Mouse (Mus musculus): Measurements from ENCODE around the gene Hist1h3a. TPM values are rescaled to one million over a fixed set of nuclear protein-coding genes. Genes with fewer than 3 reads are reported as not detected.
"Not testable (repeated sequence)": the region's sequence is repeated elsewhere in the genome, so short reads cannot be mapped to it uniquely, and the experiment has no call there.

Hist1h3a gene
- polyA plus RNA-seq (2015; fragmentation: Nextera tagmentation; extraction: Ambion mirVana): 4.2 and 5.5 TPM in 2 replicates

DNA sequence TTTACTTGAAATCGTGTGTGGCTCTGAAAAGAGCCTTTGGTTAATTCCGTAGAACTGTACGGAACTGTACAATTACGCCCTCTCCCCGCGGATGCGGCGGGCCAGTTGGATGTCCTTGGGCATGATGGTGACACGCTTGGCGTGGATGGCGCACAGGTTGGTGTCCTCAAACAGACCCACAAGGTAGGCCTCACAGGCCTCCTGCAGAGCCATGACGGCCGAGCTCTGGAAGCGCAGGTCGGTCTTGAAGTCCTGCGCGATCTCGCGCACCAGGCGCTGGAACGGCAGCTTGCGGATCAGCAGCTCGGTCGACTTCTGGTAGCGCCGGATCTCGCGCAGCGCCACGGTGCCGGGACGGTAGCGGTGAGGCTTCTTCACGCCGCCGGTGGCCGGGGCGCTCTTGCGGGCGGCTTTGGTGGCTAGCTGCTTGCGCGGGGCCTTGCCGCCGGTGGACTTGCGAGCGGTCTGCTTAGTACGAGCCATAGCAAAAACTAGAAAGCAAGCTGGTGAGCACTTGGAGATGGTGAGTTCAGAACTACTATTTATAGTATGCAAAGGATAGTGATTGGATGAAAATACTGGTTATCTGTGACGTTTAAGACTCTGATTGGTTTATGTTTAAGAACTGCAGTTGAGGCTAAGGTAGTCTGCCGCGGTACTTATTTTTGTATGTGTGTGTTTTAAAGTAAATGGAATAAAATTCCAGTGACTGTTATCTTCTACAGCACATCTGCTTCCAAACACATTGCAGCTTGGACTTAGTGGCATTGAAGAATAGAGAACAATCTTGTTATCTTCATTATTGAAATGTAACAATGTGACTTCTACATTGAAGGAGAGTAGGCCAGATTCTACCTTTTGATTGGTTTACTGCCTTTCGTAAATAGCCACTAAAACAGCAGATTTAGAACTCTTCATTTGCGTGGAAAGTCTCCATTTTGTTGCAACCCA lies at the start of gene Hist1h3a:
Gene Hist1h3a, minus strand, starts transcription at position 516 of the 951 bp plus-strand sequence.
- Histone ChIP-seq H3K4me3 (ENCODE audit: low read length) (peak within 1 kb of the TSS; percentile 53), H3K4me2 (ENCODE audit: low read depth, low read length) (peak within 1 kb of the TSS; percentile 77), H3K4me1 (replicated peaks; ENCODE audit: control insufficient read depth, insufficient read depth, low read length) (peaks cover 18% of the 10 kb centered on the region), H3K9ac (ENCODE audit: low read length) (peak within 1 kb of the TSS; percentile 71), H3K27ac (ENCODE audit: low read length) (peak within 1 kb of the TSS; percentile 95)
- under 1% methylated on average over 27 of the region's 52 CpGs for WGBS
- ATAC-seq (ENCODE audit: low read depth): peak; percentile 68
- not testable (repeated sequence) for H3K9me3 ChIP-seq (ENCODE audit: control insufficient read depth, low read length); H3K36me3 ChIP-seq (ENCODE audit: control insufficient read depth, insufficient read depth, low read length); H3K27me3 ChIP-seq (ENCODE audit: control insufficient read depth, insufficient read depth, low read depth, low read length)

GRCm38 (mm10) chr13:23806422-23807052 lies 44.4 kb upstream of the Hist1h3a start, which contains the start of gene Slc17a2:
Gene Slc17a2 (plus strand): TSS chr13:23806993.
- Histone ChIP-seq H3K27ac (ENCODE audit: low read length) (no peak within 1 kb of the TSS), H3K4me1 (replicated peaks; ENCODE audit: control insufficient read depth, insufficient read depth, low read length) (no peaks in the 10 kb centered on the region), H3K4me2 (ENCODE audit: low read depth, low read length) (no peak within 1 kb of the TSS), H3K4me3 (ENCODE audit: low read length) (no peak within 1 kb of the TSS), H3K9me3 (ENCODE audit: control insufficient read depth, low read length) (no peaks in the 10 kb centered on the region), H3K36me3 (ENCODE audit: control insufficient read depth, insufficient read depth, low read length) (no peaks in the 10 kb centered on the region), H3K9ac (ENCODE audit: low read length) (no peak within 1 kb of the TSS), H3K27me3 (ENCODE audit: control insufficient read depth, insufficient read depth, low read depth, low read length) (no peaks in the 10 kb centered on the region)
- WGBS: 52% methylated on average over 15 of the region's 15 CpGs
- ATAC-seq (ENCODE audit: low read depth): no peak

DNA sequence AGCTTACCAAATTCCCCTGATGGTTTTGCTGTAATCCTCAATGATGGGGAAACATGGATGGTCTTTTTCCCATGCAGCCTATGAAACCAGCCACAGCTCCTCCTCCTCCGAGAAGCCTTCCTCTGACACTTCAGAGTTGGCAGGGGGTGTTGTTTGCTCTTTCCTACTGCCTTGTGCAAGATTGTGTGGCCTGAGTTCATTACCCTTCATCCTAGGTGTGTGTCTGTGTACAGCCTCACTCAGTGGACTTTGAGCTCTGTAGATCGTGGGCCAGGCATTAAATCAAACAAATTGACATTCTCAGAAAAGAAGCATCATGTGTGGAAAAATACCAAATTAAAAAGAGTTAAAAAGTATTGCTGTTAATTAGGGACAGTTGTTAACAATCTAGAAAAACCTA lies 42.3 kb upstream of the Hist1h3a start:
- Histone ChIP-seq H3K36me3 (ENCODE audit: control insufficient read depth, insufficient read depth, low read length) (no peaks in the 10 kb centered on the region), H3K4me2 (ENCODE audit: low read depth, low read length) (no peak overlapping the region), H3K27ac (ENCODE audit: low read length) (no peak overlapping the region), H3K27me3 (ENCODE audit: control insufficient read depth, insufficient read depth, low read depth, low read length) (no peaks in the 10 kb centered on the region), H3K9ac (ENCODE audit: low read length) (no peak overlapping the region), H3K4me3 (ENCODE audit: low read length) (no peak overlapping the region), H3K9me3 (ENCODE audit: control insufficient read depth, low read length) (no peaks in the 10 kb centered on the region), H3K4me1 (replicated peaks; ENCODE audit: control insufficient read depth, insufficient read depth, low read length) (no peaks in the 10 kb centered on the region)
- ATAC-seq (ENCODE audit: low read depth): no peak
- WGBS: 50% methylated on average over 2 of the region's 2 CpGs

DNA sequence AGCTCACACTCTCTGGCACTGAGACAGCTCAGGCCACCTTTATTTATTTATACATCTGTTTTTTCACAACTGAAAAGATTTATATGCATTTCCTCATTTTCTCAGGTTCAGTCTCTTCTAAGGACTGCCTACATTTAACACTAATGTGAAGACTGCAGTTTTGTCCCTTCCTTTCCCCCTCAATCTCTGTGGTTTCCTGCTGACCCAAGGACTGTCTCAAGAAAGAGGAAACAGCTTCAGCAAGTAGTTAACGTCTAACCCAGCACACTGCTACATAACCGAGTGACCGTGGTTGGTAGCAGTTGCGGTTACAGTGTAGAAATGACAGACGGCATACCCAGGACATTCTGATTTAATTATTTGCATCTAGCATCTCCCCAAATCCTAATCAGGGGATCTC lies 37.2 kb upstream of the Hist1h3a start:
- Histone ChIP-seq H3K27me3 (ENCODE audit: control insufficient read depth, insufficient read depth, low read depth, low read length) (no peaks in the 10 kb centered on the region), H3K9ac (ENCODE audit: low read length) (no peak overlapping the region), H3K9me3 (ENCODE audit: control insufficient read depth, low read length) (no peaks in the 10 kb centered on the region), H3K4me2 (ENCODE audit: low read depth, low read length) (no peak overlapping the region), H3K4me3 (ENCODE audit: low read length) (no peak overlapping the region), H3K27ac (ENCODE audit: low read length) (no peak overlapping the region), H3K4me1 (replicated peaks; ENCODE audit: control insufficient read depth, insufficient read depth, low read length) (no peaks in the 10 kb centered on the region), H3K36me3 (ENCODE audit: control insufficient read depth, insufficient read depth, low read length) (no peaks in the 10 kb centered on the region)
- no peak for ATAC-seq (ENCODE audit: low read depth)
- WGBS: 75% methylated on average over 5 of the region's 5 CpGs

DNA sequence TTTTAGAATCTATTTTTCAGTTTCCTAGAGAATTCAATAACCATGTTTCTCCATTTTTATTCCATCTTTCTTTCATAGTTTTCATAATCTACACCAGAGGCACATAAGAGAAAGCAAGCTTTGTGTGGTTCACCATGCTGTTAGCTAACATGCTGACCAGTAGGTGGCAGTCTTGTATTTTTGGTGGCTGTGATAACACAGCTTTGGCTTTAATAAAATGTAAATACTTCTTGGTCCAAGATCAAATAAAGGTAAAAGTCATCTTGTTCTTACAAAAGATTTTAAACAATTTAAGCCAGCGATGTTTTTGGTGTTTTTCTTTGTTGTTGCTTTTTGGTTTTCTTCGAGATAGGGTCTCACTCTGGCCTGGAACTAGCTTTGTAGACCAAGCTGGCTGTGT lies 30.3 kb upstream of the Hist1h3a start:
- H3K9me3 ChIP-seq (ENCODE audit: control insufficient read depth, low read length): no peaks in the 10 kb centered on the region
- H3K4me3 ChIP-seq (ENCODE audit: low read length): no peak overlapping the region
- no peaks in the 10 kb centered on the region for H3K4me1 ChIP-seq (replicated peaks; ENCODE audit: control insufficient read depth, insufficient read depth, low read length)
- no peaks in the 10 kb centered on the region for H3K27me3 ChIP-seq (ENCODE audit: control insufficient read depth, insufficient read depth, low read depth, low read length)
- no peak overlapping the region for H3K9ac ChIP-seq (ENCODE audit: low read length)
- H3K36me3 ChIP-seq (ENCODE audit: control insufficient read depth, insufficient read depth, low read length): no peaks in the 10 kb centered on the region
- no peak for ATAC-seq (ENCODE audit: low read depth)
- no peak overlapping the region for H3K4me2 ChIP-seq (ENCODE audit: low read depth, low read length)
- WGBS: 24% methylated on average over 2 of the region's 2 CpGs
- no peak overlapping the region for H3K27ac ChIP-seq (ENCODE audit: low read length)

DNA sequence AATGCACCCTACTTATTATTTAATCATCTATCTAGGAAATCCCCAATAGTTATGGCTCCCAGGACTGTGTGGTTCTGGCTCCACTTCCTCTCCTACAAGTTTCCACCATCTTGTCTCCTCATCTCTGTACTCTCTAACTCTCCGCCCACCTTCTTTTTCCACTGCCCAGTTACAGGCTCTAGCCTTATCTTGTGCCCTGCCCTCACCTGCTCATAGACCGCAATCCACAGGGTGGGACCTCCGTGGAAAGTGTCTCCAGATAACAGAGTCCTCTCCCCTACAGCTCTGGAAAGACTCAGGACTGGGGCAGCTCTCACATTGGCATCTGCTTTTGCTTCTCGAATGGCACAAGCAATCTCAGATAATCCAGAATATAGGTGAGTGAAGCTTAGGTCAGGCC lies 16.8 kb upstream of the Hist1h3a start:
- H3K9me3 ChIP-seq (ENCODE audit: control insufficient read depth, low read length): no peaks in the 10 kb centered on the region
- H3K4me1 ChIP-seq (replicated peaks; ENCODE audit: control insufficient read depth, insufficient read depth, low read length): no peaks in the 10 kb centered on the region
- WGBS: 65% methylated on average over 4 of the region's 4 CpGs
- ATAC-seq (ENCODE audit: low read depth): no peak
- H3K4me2 ChIP-seq (ENCODE audit: low read depth, low read length): no peak overlapping the region
- no peak overlapping the region for H3K27ac ChIP-seq (ENCODE audit: low read length)
- H3K36me3 ChIP-seq (ENCODE audit: control insufficient read depth, insufficient read depth, low read length): no peaks in the 10 kb centered on the region
- H3K4me3 ChIP-seq (ENCODE audit: low read length): no peak overlapping the region
- no peaks in the 10 kb centered on the region for H3K27me3 ChIP-seq (ENCODE audit: control insufficient read depth, insufficient read depth, low read depth, low read length)
- H3K9ac ChIP-seq (ENCODE audit: low read length): no peak overlapping the region

DNA sequence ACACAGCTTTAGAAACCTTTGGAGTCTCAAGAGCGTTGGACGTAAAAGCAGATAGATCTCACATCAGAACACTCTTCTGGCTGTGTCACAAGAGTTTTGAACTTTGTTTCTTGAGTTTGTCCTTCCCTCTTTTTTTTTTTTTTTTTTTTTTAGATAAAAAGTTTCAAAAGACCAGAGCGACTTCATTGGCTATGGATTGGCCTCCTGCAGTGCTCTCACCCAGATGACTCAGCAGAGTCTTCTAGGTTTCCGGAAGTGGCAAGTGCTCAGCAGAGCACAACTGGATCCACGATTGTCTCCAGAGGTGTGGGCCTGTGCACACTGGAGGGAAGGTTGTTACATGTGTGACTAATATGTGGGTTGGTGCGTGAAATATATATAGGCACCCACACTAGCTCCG lies 16.2 kb upstream of the Hist1h3a start:
- Histone ChIP-seq H3K9ac (ENCODE audit: low read length) (no peak overlapping the region), H3K4me2 (ENCODE audit: low read depth, low read length) (no peak overlapping the region), H3K27ac (ENCODE audit: low read length) (no peak overlapping the region), H3K4me3 (ENCODE audit: low read length) (no peak overlapping the region), H3K36me3 (ENCODE audit: control insufficient read depth, insufficient read depth, low read length) (no peaks in the 10 kb centered on the region), H3K9me3 (ENCODE audit: control insufficient read depth, low read length) (no peaks in the 10 kb centered on the region), H3K4me1 (replicated peaks; ENCODE audit: control insufficient read depth, insufficient read depth, low read length) (no peaks in the 10 kb centered on the region), H3K27me3 (ENCODE audit: control insufficient read depth, insufficient read depth, low read depth, low read length) (no peaks in the 10 kb centered on the region)
- WGBS: 89% methylated on average over 7 of the region's 7 CpGs
- ATAC-seq (ENCODE audit: low read depth): no peak

DNA sequence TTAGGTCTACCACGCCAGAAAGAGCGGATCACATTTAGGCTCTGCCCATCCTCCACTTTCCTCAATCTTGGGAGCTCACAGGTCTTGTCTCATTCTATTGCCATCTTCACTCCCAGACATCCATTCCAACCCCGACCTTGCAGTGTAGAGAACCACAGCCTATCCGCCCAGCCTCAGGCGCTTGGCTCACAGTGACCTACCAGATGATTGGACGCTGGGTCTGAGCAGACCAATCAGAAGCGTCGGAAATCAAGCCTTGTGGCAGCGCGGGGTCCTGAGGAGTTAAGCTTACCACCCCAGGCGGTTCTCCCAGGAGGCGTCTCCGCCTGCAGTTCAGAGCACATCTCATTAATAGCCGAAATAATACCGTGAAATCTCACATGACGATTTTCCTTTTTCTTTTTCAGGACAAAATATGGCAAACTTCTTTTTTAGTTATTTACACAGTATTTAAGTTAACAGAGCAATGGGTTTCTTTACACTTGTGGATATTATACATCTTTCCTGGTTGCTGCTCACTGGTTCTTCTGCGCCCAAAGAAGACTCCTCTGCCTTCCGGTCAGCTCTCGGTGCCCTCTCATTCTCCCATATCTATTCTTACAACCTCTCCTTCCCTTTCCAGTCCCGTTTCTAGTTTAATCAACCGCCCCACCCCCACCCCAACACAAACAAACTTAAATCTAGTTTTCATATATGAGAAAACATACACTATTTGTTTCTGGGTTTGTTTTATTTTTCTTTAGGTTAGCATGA lies 10.6 kb upstream of the Hist1h3a start:
- 0 out of 2 replicates have a peak, but pooled peaks cover 3% of the 10 kb centered on the region for H3K4me1 ChIP-seq (replicated peaks; ENCODE audit: control insufficient read depth, insufficient read depth, low read length)
- H3K36me3 ChIP-seq (ENCODE audit: control insufficient read depth, insufficient read depth, low read length): no peaks in the 10 kb centered on the region
- no peak overlapping the region for H3K9ac ChIP-seq (ENCODE audit: low read length)
- peak overlapping the region; percentile 43 for H3K4me2 ChIP-seq (ENCODE audit: low read depth, low read length)
- peak; percentile 95 for ATAC-seq (ENCODE audit: low read depth)
- WGBS: 22% methylated on average over 21 of the region's 21 CpGs
- no peaks in the 10 kb centered on the region for H3K27me3 ChIP-seq (ENCODE audit: control insufficient read depth, insufficient read depth, low read depth, low read length)
- H3K4me3 ChIP-seq (ENCODE audit: low read length): 0 out of 2 replicates have a peak overlapping the region, but pooled peaks have one; percentile 1
- H3K9me3 ChIP-seq (ENCODE audit: control insufficient read depth, low read length): no peaks in the 10 kb centered on the region
- no peak overlapping the region for H3K27ac ChIP-seq (ENCODE audit: low read length)

DNA sequence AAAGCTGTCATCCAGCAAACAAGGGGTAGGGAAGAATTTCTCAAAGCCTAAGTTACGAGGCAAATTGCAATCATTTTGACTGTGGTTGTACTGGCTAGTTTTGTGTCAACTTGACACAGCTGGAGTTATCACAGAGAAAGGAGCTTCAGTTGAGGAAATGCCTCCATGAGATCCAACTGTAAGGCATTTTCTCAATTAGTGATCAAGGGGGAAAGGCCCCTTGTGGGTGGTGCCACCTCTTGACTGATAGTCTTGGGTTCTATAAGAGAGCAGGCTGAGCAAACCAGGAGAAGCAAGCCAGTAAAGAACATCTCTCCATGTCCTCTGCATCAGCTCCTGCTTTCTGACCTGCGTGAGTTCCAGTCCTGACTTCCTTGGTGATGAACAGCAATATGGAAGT lies 7.4 kb upstream of the Hist1h3a start, which contains the start of gene Trim38:
Gene Trim38, plus strand, starts transcription at position 301 of the 400 bp plus-strand sequence.
- not testable (repeated sequence) for H3K27me3 ChIP-seq (ENCODE audit: control insufficient read depth, insufficient read depth, low read depth, low read length); H3K4me3 ChIP-seq (ENCODE audit: low read length); H3K27ac ChIP-seq (ENCODE audit: low read length); ATAC-seq (ENCODE audit: low read depth); H3K36me3 ChIP-seq (ENCODE audit: control insufficient read depth, insufficient read depth, low read length); H3K9ac ChIP-seq (ENCODE audit: low read length); H3K9me3 ChIP-seq (ENCODE audit: control insufficient read depth, low read length); H3K4me2 ChIP-seq (ENCODE audit: low read depth, low read length); H3K4me1 ChIP-seq (replicated peaks; ENCODE audit: control insufficient read depth, insufficient read depth, low read length)
- 79% methylated on average over 2 of the region's 2 CpGs for WGBS
